Mouse (Mus musculus): ENCODE results near the gene Eif3g. TPM values are rescaled to one million over a fixed set of nuclear protein-coding genes. Genes with fewer than 3 reads are reported as not detected.

Eif3g gene
- polyA plus RNA-seq, 1 experiment from 2014 or later, result 209 TPM

DNA sequence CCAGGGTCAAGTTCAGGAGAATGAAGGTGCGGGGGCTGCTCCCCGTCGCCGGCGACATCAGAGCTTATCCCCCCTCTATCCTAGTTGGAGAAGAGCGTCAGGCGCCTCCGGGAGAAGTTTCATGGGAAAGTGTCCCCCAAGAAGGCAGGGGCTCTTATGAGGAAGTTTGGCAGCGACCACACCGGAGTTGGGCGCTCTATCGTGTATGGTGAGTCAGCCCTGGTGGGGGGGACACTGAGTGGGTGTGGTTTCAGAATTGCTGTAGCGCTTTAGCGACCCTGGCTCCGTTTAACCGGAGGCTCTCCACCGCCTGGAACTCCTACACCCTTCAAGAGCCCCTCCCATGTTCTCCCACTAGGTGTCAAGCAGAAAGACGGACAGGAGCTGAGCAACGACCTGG, 29.2 kb downstream of the Eif3g start:
- Histone ChIP-seq H3K27me3 (ENCODE audit: control insufficient read depth, insufficient read depth, low read length) (peaks cover 15% of the 10 kb centered on the region), H3K36me3 (ENCODE audit: control insufficient read depth, insufficient read depth) (no peaks in the 10 kb centered on the region), H3K4me1 (ENCODE audit: control insufficient read depth, insufficient read depth, low read length) (no peaks in the 10 kb centered on the region), H3K9me3 (replicated peaks; ENCODE audit: control insufficient read depth, low read length) (no peaks in the 10 kb centered on the region), H3K4me3 (ENCODE audit: low read length) (peak overlapping the region; percentile 57), H3K9ac (ENCODE audit: low read length) (peak overlapping the region; percentile 73), H3K4me2 (ENCODE audit: low read depth, low read length) (peak overlapping the region; percentile 84), H3K27ac (ENCODE audit: low read length) (no peak overlapping the region)
- ATAC-seq (replicated peaks; ENCODE audit: extremely low read depth, insufficient read depth, low FRiP score), result no peak
- 2% methylated on average over 19 of the region's 19 CpGs for WGBS

DNA sequence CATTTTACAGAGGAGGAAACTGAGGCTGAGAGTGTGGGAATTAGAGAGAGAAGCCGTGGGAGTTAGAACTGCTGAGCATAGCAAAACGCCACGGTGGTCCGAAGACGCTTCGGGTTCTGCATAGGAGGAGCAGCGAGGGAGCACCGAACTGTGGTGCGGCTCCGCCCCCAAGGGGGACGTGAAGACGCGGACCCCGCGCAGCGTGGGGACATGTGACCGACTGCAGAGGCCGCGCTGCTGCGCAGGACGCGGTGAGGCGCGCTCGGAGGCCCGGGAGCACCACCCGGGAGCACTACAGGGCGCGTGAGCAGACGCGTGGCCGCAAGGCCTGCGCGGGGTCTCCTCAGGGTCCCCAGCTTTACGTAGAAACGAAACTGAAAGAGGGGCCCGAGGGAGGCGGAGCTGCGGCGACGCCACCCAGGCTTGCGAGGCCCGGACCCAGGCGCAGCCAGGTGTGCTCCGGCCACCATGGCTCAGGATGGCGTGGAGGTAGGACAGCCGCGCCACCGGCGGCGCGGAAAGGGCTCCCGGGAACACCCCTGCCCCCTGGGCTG, 29.9 kb downstream of the Eif3g start, which contains the start of gene A230050P20Rik:
Gene A230050P20Rik (plus strand): TSS at position 195 of the 554 bp plus-strand sequence.
- 7% methylated on average over 53 of the region's 53 CpGs for WGBS
- H3K4me1 ChIP-seq (ENCODE audit: control insufficient read depth, insufficient read depth, low read length), result no peaks in the 10 kb centered on the region
- peak; percentile 59 for ATAC-seq (replicated peaks; ENCODE audit: extremely low read depth, insufficient read depth, low FRiP score)
- peaks cover 15% of the 10 kb centered on the region for H3K27me3 ChIP-seq (ENCODE audit: control insufficient read depth, insufficient read depth, low read length)
- peak within 1 kb of the TSS; percentile 73 for H3K9ac ChIP-seq (ENCODE audit: low read length)
- peak within 1 kb of the TSS; percentile 84 for H3K4me2 ChIP-seq (ENCODE audit: low read depth, low read length)
- H3K27ac ChIP-seq (ENCODE audit: low read length), result no peak within 1 kb of the TSS
- H3K36me3 ChIP-seq (ENCODE audit: control insufficient read depth, insufficient read depth), result no peaks in the 10 kb centered on the region
- H3K9me3 ChIP-seq (replicated peaks; ENCODE audit: control insufficient read depth, low read length), result no peaks in the 10 kb centered on the region
- H3K4me3 ChIP-seq (ENCODE audit: low read length), result peak within 1 kb of the TSS; percentile 57

GRCm38 (mm10) chr9:20866879-20867278, 31.5 kb downstream of the Eif3g start:
- no peaks in the 10 kb centered on the region for H3K9me3 ChIP-seq (replicated peaks; ENCODE audit: control insufficient read depth, low read length)
- no peak overlapping the region for H3K9ac ChIP-seq (ENCODE audit: low read length)
- no peaks in the 10 kb centered on the region for H3K4me1 ChIP-seq (ENCODE audit: control insufficient read depth, insufficient read depth, low read length)
- WGBS, result 60% methylated on average over 3 of the region's 3 CpGs
- no peak overlapping the region for H3K4me2 ChIP-seq (ENCODE audit: low read depth, low read length)
- peaks cover 15% of the 10 kb centered on the region for H3K27me3 ChIP-seq (ENCODE audit: control insufficient read depth, insufficient read depth, low read length)
- no peak for ATAC-seq (replicated peaks; ENCODE audit: extremely low read depth, insufficient read depth, low FRiP score)
- H3K36me3 ChIP-seq (ENCODE audit: control insufficient read depth, insufficient read depth), result no peaks in the 10 kb centered on the region
- no peak overlapping the region for H3K4me3 ChIP-seq (ENCODE audit: low read length)
- no peak overlapping the region for H3K27ac ChIP-seq (ENCODE audit: low read length)

DNA sequence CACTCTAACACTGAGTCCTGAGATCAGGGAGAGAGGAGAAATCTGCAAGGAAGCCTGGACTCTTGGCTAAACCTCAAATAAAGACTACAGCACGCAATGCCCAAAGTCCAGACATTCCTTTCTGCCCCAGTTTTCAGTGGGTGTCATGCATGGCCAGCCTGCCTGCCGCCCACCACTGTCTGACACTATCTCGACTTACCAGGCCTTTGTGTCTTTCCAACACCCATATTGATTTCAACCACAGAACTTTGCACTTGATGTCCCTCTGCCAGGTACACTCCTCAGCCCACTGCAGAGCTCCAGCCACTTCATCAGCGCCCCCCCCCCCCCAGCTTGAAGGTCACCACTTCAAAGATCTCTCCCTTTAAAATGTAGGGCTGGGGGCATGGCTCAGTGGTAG, 36.2 kb downstream of the Eif3g start:
- Histone ChIP-seq H3K27ac (ENCODE audit: low read length) (no peak overlapping the region), H3K9ac (ENCODE audit: low read length) (no peak overlapping the region), H3K27me3 (ENCODE audit: control insufficient read depth, insufficient read depth, low read length) (peaks cover 4% of the 10 kb centered on the region), H3K4me2 (ENCODE audit: low read depth, low read length) (no peak overlapping the region), H3K4me3 (ENCODE audit: low read length) (no peak overlapping the region), H3K36me3 (ENCODE audit: control insufficient read depth, insufficient read depth) (no peaks in the 10 kb centered on the region), H3K4me1 (ENCODE audit: control insufficient read depth, insufficient read depth, low read length) (no peaks in the 10 kb centered on the region), H3K9me3 (replicated peaks; ENCODE audit: control insufficient read depth, low read length) (no peaks in the 10 kb centered on the region)
- no peak for ATAC-seq (replicated peaks; ENCODE audit: extremely low read depth, insufficient read depth, low FRiP score)
- WGBS, result 43% methylated on average over 4 of the region's 4 CpGs

- WGBS, result 11% methylated on average over 4 of the region's 4 CpGs
- Histone ChIP-seq H3K4me3 (ENCODE audit: low read length) (no peak overlapping the region), H3K9me3 (replicated peaks; ENCODE audit: control insufficient read depth, low read length) (no peaks in the 10 kb centered on the region), H3K4me2 (ENCODE audit: low read depth, low read length) (no peak overlapping the region), H3K27ac (ENCODE audit: low read length) (no peak overlapping the region), H3K4me1 (ENCODE audit: control insufficient read depth, insufficient read depth, low read length) (no peaks in the 10 kb centered on the region), H3K27me3 (ENCODE audit: control insufficient read depth, insufficient read depth, low read length) (peaks cover 4% of the 10 kb centered on the region; the same call in 1 of the 2 replicates), H3K9ac (ENCODE audit: low read length) (no peak overlapping the region), H3K36me3 (ENCODE audit: control insufficient read depth, insufficient read depth) (no peaks in the 10 kb centered on the region)
- no peak for ATAC-seq (replicated peaks; ENCODE audit: extremely low read depth, insufficient read depth, low FRiP score)
Observed at GRCm38 (mm10) chr9:20861821-20862220, 36.6 kb downstream of the Eif3g start.

GRCm38 (mm10) chr9:20859926-20860325, 38.5 kb downstream of the Eif3g start:
- ATAC-seq (replicated peaks; ENCODE audit: extremely low read depth, insufficient read depth, low FRiP score), result no peak
- H3K9ac ChIP-seq (ENCODE audit: low read length), result no peak overlapping the region
- peaks cover 4% of the 10 kb centered on the region; the same call in 1 of the 2 replicates for H3K27me3 ChIP-seq (ENCODE audit: control insufficient read depth, insufficient read depth, low read length)
- H3K9me3 ChIP-seq (replicated peaks; ENCODE audit: control insufficient read depth, low read length), result no peaks in the 10 kb centered on the region
- no peak overlapping the region for H3K4me2 ChIP-seq (ENCODE audit: low read depth, low read length)
- H3K4me3 ChIP-seq (ENCODE audit: low read length), result no peak overlapping the region
- no peak overlapping the region for H3K27ac ChIP-seq (ENCODE audit: low read length)
- no peaks in the 10 kb centered on the region for H3K4me1 ChIP-seq (ENCODE audit: control insufficient read depth, insufficient read depth, low read length)
- WGBS, result 35% methylated on average over 6 of the region's 6 CpGs
- H3K36me3 ChIP-seq (ENCODE audit: control insufficient read depth, insufficient read depth), result no peaks in the 10 kb centered on the region

DNA sequence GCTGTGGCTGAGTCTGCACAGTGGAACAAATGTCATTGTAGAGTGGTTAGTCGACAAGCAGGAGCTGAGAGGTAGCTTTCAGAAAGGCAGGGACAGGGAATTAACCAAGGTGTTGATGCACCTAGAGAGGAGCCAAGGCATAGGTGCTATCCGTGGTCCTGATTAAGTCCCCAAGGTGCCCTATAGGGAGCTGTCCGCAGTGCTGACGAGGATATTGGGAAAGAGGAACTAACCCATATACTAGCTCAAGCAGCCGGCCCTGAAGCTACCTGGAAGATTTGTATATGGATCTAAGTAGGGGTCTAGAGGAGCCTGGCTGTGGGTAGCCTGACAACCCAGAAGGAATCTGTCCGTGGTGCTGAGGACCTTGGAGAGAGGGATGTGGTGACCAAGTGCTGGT, 41.3 kb downstream of the Eif3g start:
- Histone ChIP-seq H3K4me1 (ENCODE audit: control insufficient read depth, insufficient read depth, low read length) (no peaks in the 10 kb centered on the region), H3K27ac (ENCODE audit: low read length) (no peak overlapping the region), H3K36me3 (ENCODE audit: control insufficient read depth, insufficient read depth) (no peaks in the 10 kb centered on the region), H3K9me3 (replicated peaks; ENCODE audit: control insufficient read depth, low read length) (no peaks in the 10 kb centered on the region), H3K4me2 (ENCODE audit: low read depth, low read length) (no peak overlapping the region), H3K9ac (ENCODE audit: low read length) (no peak overlapping the region), H3K27me3 (ENCODE audit: control insufficient read depth, insufficient read depth, low read length) (peaks cover 4% of the 10 kb centered on the region; the same call in 1 of the 2 replicates), H3K4me3 (ENCODE audit: low read length) (no peak overlapping the region)
- no peak for ATAC-seq (replicated peaks; ENCODE audit: extremely low read depth, insufficient read depth, low FRiP score)
- 8% methylated on average over 6 of the region's 6 CpGs for whole genome bisulfite sequencing

- no peak overlapping the region for H3K9ac ChIP-seq (ENCODE audit: low read length)
- peaks cover 4% of the 10 kb centered on the region for H3K27me3 ChIP-seq (ENCODE audit: control insufficient read depth, insufficient read depth, low read length)
- no peaks in the 10 kb centered on the region for H3K9me3 ChIP-seq (replicated peaks; ENCODE audit: control insufficient read depth, low read length)
- WGBS, result 80% methylated on average over 2 of the region's 2 CpGs
- H3K27ac ChIP-seq (ENCODE audit: low read length), result no peak overlapping the region
- no peak overlapping the region for H3K4me2 ChIP-seq (ENCODE audit: low read depth, low read length)
- ATAC-seq (replicated peaks; ENCODE audit: extremely low read depth, insufficient read depth, low FRiP score), result no peak
- no peaks in the 10 kb centered on the region for H3K4me1 ChIP-seq (ENCODE audit: control insufficient read depth, insufficient read depth, low read length)
- no peaks in the 10 kb centered on the region for H3K36me3 ChIP-seq (ENCODE audit: control insufficient read depth, insufficient read depth)
- no peak overlapping the region for H3K4me3 ChIP-seq (ENCODE audit: low read length)
Observed at GRCm38 (mm10) chr9:20850179-20850578, 48.2 kb downstream of the Eif3g start.

All from heart, embryonic 16.5 days (tissue).